Mouse (Mus musculus) limb, embryonic 11.5 days (tissue): ENCODE measurements around the gene Rbfox1. TPM values are rescaled to one million over a fixed set of nuclear protein-coding genes. Genes with fewer than 3 reads are reported as not detected.

Experiments
- ATAC-seq: fragments of 200-750 bp; cut with Nextera tagmentation; 2 replicates; pipeline ENCODE4 v1.8.0; 2017; ENCODE audit warnings: low read depth; ENCODE audit not compliant: insufficient number of reproducible peaks, low FRiP score, low TSS enrichment
- DNase-seq: peaks from one replicate; pipeline ENCODE4 v3.0.0-alpha.2; 2015; ENCODE audit warnings: low spot score
- H3K27ac ChIP-seq: fragments of 300-500 bp; sonication (generic); replicated peaks from 2 replicates; pipeline ENCODE4 v1.5.1; 2014; ENCODE audit warnings: low read depth, mild to moderate bottlenecking, low read length
- H3K27me3 ChIP-seq: fragments of 300-500 bp; sonication (generic); 2 replicates; pipeline ENCODE4 v1.6.1; 2014; ENCODE audit warnings: mild to moderate bottlenecking, low read length, mixed read lengths; ENCODE audit not compliant: control insufficient read depth, insufficient read depth
- H3K36me3 ChIP-seq: fragments of 300-500 bp; sonication (generic); 2 replicates; pipeline ENCODE4 v1.6.1; 2014; ENCODE audit warnings: mild to moderate bottlenecking, low read length, moderate library complexity, mixed read lengths; ENCODE audit not compliant: control insufficient read depth, insufficient read depth
- H3K4me1 ChIP-seq: fragments of 300-500 bp; sonication (generic); 2 replicates; pipeline ENCODE4 v1.6.1; 2014; ENCODE audit warnings: low read length, mixed read lengths; ENCODE audit not compliant: control insufficient read depth, insufficient read depth
- H3K4me2 ChIP-seq: fragments of 300-500 bp; sonication (generic); 2 replicates; pipeline ENCODE4 v1.6.1; 2014; ENCODE audit warnings: low read depth, mild to moderate bottlenecking, moderate library complexity; ENCODE audit not compliant: severe bottlenecking
- H3K4me3 ChIP-seq: fragments of 300-500 bp; sonication (generic); 2 replicates; pipeline ENCODE4 v1.5.1; 2014; ENCODE audit warnings: low read depth, low read length
- H3K9ac ChIP-seq: fragments of 300-500 bp; sonication (generic); 2 replicates; pipeline ENCODE4 v1.6.1; 2014; ENCODE audit warnings: mild to moderate bottlenecking, low read length
- H3K9me3 ChIP-seq: fragments of 300-500 bp; sonication (generic); 2 replicates; pipeline ENCODE4 v1.6.1; 2016; ENCODE audit warnings: low read length; ENCODE audit not compliant: control insufficient read depth
- WGBS: fragments of 180-500 bp; shearing (Covaris S2); extraction: QIAGEN DNeasy Blood & Tissue Kit; methylation state at CpG from one replicate; pipeline ENCODE4 v1.1.7; 2014; 5-methylcytosine and 5-hydroxymethylcytosine counted together
- polyA plus RNA-seq: library from polyadenylated mRNA; unstranded; fragments of >200 nt; fragmentation: Nextera tagmentation; extraction: Ambion mirVana; gene quantifications from 2 replicates; pipeline ENCODE4 v1.2.1, GENCODE M21; 2014

The Rbfox1 gene
- polyA plus RNA-seq, 1 experiment from 2014 or later, result 0.81 TPM

- no peak overlapping the region for H3K9ac ChIP-seq
- no peaks in the 10 kb centered on the region for H3K9me3 ChIP-seq
- ATAC-seq (no peak), DNase-seq (no peak)
- H3K4me3 ChIP-seq, result no peak overlapping the region
- no peaks in the 10 kb centered on the region for H3K36me3 ChIP-seq
- H3K27ac ChIP-seq, result no peak overlapping the region
- no peak overlapping the region for H3K4me2 ChIP-seq
- 78% methylated on average over 2 of the region's 2 CpGs for WGBS
- no peaks in the 10 kb centered on the region for H3K4me1 ChIP-seq
- H3K27me3 ChIP-seq, result no peaks in the 10 kb centered on the region
Measured at GRCm38 (mm10) chr16:7207599-7207998, 1322.4 kb downstream of the Rbfox1 start.

GRCm38 (mm10) chr16:7212756-7213155, 1327.6 kb downstream of the Rbfox1 start:
- no peaks in the 10 kb centered on the region for H3K4me1 ChIP-seq
- 63% methylated on average over 4 of the region's 4 CpGs for WGBS
- DNase-seq (no peak), ATAC-seq (no peak)
- H3K36me3 ChIP-seq, result no peaks in the 10 kb centered on the region
- H3K27ac ChIP-seq, result no peak overlapping the region
- no peak overlapping the region for H3K4me3 ChIP-seq
- H3K9ac ChIP-seq, result no peak overlapping the region
- H3K27me3 ChIP-seq, result no peaks in the 10 kb centered on the region
- H3K9me3 ChIP-seq, result no peaks in the 10 kb centered on the region
- H3K4me2 ChIP-seq, result no peak overlapping the region

GRCm38 (mm10) chr16:7223265-7223664, 1338.1 kb downstream of the Rbfox1 start:
- H3K27me3 ChIP-seq, result no peaks in the 10 kb centered on the region
- H3K9ac ChIP-seq, result no peak overlapping the region
- WGBS, result 75% methylated on average over 2 of the region's 2 CpGs

GRCm38 (mm10) chr16:7226000-7226399, 1340.8 kb downstream of the Rbfox1 start:
- no peak overlapping the region for H3K27ac ChIP-seq
- H3K9me3 ChIP-seq, result no peaks in the 10 kb centered on the region
- H3K36me3 ChIP-seq, result no peaks in the 10 kb centered on the region
- H3K27me3 ChIP-seq, result no peaks in the 10 kb centered on the region
- ATAC-seq (no peak), DNase-seq (no peak)
- H3K4me1 ChIP-seq, result no peaks in the 10 kb centered on the region
- whole genome bisulfite sequencing, result 87% methylated on average over 3 of the region's 3 CpGs
- no peak overlapping the region for H3K9ac ChIP-seq
- H3K4me3 ChIP-seq, result no peak overlapping the region
- no peak overlapping the region for H3K4me2 ChIP-seq

More at GRCm38 (mm10) chr16:7223265-7223664, 1338.1 kb downstream of the Rbfox1 start:
- Histone ChIP-seq H3K9me3 (no peaks in the 10 kb centered on the region), H3K36me3 (no peaks in the 10 kb centered on the region), H3K4me1 (no peaks in the 10 kb centered on the region), H3K4me3 (no peak overlapping the region), H3K4me2 (no peak overlapping the region), H3K27ac (no peak overlapping the region)
- DNase-seq (no peak), ATAC-seq (no peak)

- no peaks in the 10 kb centered on the region for H3K4me1 ChIP-seq
- no peak overlapping the region for H3K4me3 ChIP-seq
- no peak overlapping the region for H3K27ac ChIP-seq
- no peak for ATAC-seq
- no peaks in the 10 kb centered on the region for H3K36me3 ChIP-seq
- WGBS, result 93% methylated on average over 5 of the region's 5 CpGs
- H3K9me3 ChIP-seq, result no peaks in the 10 kb centered on the region
- no peak overlapping the region for H3K9ac ChIP-seq
- no peaks in the 10 kb centered on the region for H3K27me3 ChIP-seq
- no peak overlapping the region for H3K4me2 ChIP-seq
- no peak for DNase-seq
Measured at GRCm38 (mm10) chr16:7228246-7228645, 1343.1 kb downstream of the Rbfox1 start.

- Histone ChIP-seq H3K9me3 (no peaks in the 10 kb centered on the region), H3K4me3 (no peak overlapping the region), H3K27me3 (no peaks in the 10 kb centered on the region), H3K4me1 (no peaks in the 10 kb centered on the region), H3K4me2 (no peak overlapping the region), H3K36me3 (no peaks in the 10 kb centered on the region), H3K27ac (no peak overlapping the region), H3K9ac (no peak overlapping the region)
- 79% methylated on average over 4 of the region's 4 CpGs for WGBS
- ATAC-seq, result no peak
- no peak for DNase-seq
Measured at GRCm38 (mm10) chr16:7229232-7229631, 1344.1 kb downstream of the Rbfox1 start.

- ATAC-seq (no peak), DNase-seq (no peak)
- no peak overlapping the region for H3K27ac ChIP-seq
- no peak overlapping the region for H3K4me2 ChIP-seq
- no peaks in the 10 kb centered on the region for H3K4me1 ChIP-seq
- no peaks in the 10 kb centered on the region for H3K27me3 ChIP-seq
- no peak overlapping the region for H3K9ac ChIP-seq
- H3K9me3 ChIP-seq, result no peaks in the 10 kb centered on the region
- H3K36me3 ChIP-seq, result no peaks in the 10 kb centered on the region
- 78% methylated on average over 3 of the region's 3 CpGs for WGBS
- no peak overlapping the region for H3K4me3 ChIP-seq
Measured at GRCm38 (mm10) chr16:7241627-7242026, 1356.5 kb downstream of the Rbfox1 start.

- H3K9ac ChIP-seq, result no peak overlapping the region
Measured at GRCm38 (mm10) chr16:7242501-7242900, 1357.3 kb downstream of the Rbfox1 start.

GRCm38 (mm10) chr16:7244382-7244781, 1359.2 kb downstream of the Rbfox1 start:
- Histone ChIP-seq H3K27ac (no peak overlapping the region), H3K4me3 (no peak overlapping the region), H3K9me3 (no peaks in the 10 kb centered on the region), H3K36me3 (no peaks in the 10 kb centered on the region), H3K9ac (no peak overlapping the region), H3K4me1 (no peaks in the 10 kb centered on the region), H3K4me2 (no peak overlapping the region), H3K27me3 (no peaks in the 10 kb centered on the region)
- ATAC-seq (no peak), DNase-seq (no peak)
- 74% methylated on average over 1 of the region's 1 CpGs for WGBS

More at GRCm38 (mm10) chr16:7242501-7242900, 1357.3 kb downstream of the Rbfox1 start:
- H3K27me3 ChIP-seq, result no peaks in the 10 kb centered on the region
- WGBS, result 89% methylated on average over 3 of the region's 3 CpGs
- DNase-seq (no peak), ATAC-seq (no peak)
- H3K36me3 ChIP-seq, result no peaks in the 10 kb centered on the region
- H3K9me3 ChIP-seq, result no peaks in the 10 kb centered on the region
- no peaks in the 10 kb centered on the region for H3K4me1 ChIP-seq
- no peak overlapping the region for H3K4me2 ChIP-seq
- no peak overlapping the region for H3K4me3 ChIP-seq
- H3K27ac ChIP-seq, result no peak overlapping the region
